Mouse (Mus musculus): ENCODE measurements at regions not wholly inside any gene's neighbourhood (a gene's known extent, or its start where the extent isn't known, plus 50 kb on each side); places are given as distances from the start of the nearest gene placed in this dataset.

DNA sequence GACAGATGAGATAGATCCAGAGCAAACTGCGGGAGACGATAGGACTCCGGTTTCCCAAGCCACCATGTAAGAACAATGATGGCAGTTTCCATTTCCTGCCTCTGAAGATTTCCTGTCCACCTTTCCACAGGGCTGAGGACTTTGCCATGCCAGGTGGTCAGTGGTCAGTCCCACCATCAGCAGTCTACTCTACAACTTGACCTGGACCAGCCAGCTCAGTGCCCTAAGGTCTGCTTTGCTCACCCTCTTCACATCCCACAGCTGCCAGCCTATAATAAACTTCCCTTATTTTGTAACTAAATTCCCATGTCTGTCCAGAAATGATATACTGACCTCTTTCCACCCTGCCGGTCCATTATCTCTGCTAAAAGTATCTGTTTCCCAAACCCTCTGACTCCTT lies 315.7 kb upstream of the Spred2 start:
- TF ChIP-seq CTCF (IDR thresholded peaks at IDR 0.05) (no peak), EP300 (IDR thresholded peaks at IDR 0.05) (no peak)
